Mouse (Mus musculus) midbrain, embryonic 13.5 days (tissue): ENCODE results near the gene Tbc1d12. TPM values are rescaled to one million over a fixed set of nuclear protein-coding genes. Genes with fewer than 3 reads are reported as not detected.

Experiments
- ATAC-seq: fragments of 200-750 bp; cut with Nextera tagmentation; 2 replicates; pipeline ENCODE4 v1.8.0; 2017; ENCODE audit warnings: mild to moderate bottlenecking, moderate TSS enrichment, moderate library complexity
- H3K27ac ChIP-seq: fragments of 300-500 bp; sonication (generic); 2 replicates; pipeline ENCODE4 v1.5.1; 2015; ENCODE audit warnings: inconsistent platforms, mild to moderate bottlenecking, moderate library complexity
- H3K27me3 ChIP-seq: fragments of 300-500 bp; sonication (generic); 2 replicates; pipeline ENCODE4 v1.6.1; 2015; ENCODE audit warnings: mild to moderate bottlenecking, inconsistent platforms
- H3K36me3 ChIP-seq: fragments of 300-500 bp; sonication (generic); 2 replicates; pipeline ENCODE4 v1.6.1; 2015; ENCODE audit warnings: mild to moderate bottlenecking, inconsistent platforms
- H3K4me1 ChIP-seq: fragments of 300-500 bp; sonication (generic); replicated peaks from 2 replicates; pipeline ENCODE4 v1.6.1; 2015; ENCODE audit warnings: inconsistent platforms
- H3K4me2 ChIP-seq: fragments of 300-500 bp; sonication (generic); replicated peaks from 2 replicates; pipeline ENCODE4 v1.6.1; 2015; ENCODE audit warnings: moderate library complexity, mild to moderate bottlenecking, inconsistent platforms
- H3K4me3 ChIP-seq: fragments of 300-500 bp; sonication (generic); replicated peaks from 2 replicates; pipeline ENCODE4 v1.5.1; 2015; ENCODE audit warnings: mild to moderate bottlenecking, inconsistent platforms
- H3K9ac ChIP-seq: fragments of 300-500 bp; sonication (generic); replicated peaks from 2 replicates; pipeline ENCODE4 v1.6.1; 2015; ENCODE audit warnings: mild to moderate bottlenecking, inconsistent platforms
- H3K9me3 ChIP-seq: fragments of 300-500 bp; sonication (generic); 2 replicates; pipeline ENCODE4 v1.6.1; 2016; ENCODE audit warnings: mild to moderate bottlenecking, inconsistent platforms
- WGBS: fragments of 180-500 bp; shearing (Covaris S2); methylation state at CpG from one replicate; pipeline ENCODE4 v1.1.7; 2015; 5-methylcytosine and 5-hydroxymethylcytosine counted together
- polyA plus RNA-seq: library from polyadenylated mRNA; unstranded; fragments of >200 nt; fragmentation: Nextera tagmentation; extraction: Ambion mirVana; gene quantifications from 2 replicates; pipeline ENCODE4 v1.2.1, GENCODE M21; 2015

Gene Tbc1d12
- polyA plus RNA-seq, result 4.2 and 4.8 TPM in 2 replicates

GRCm38 (mm10) chr19:38836438-38837170 lies at the start of gene Tbc1d12:
Tbc1d12 (plus strand) TSS chr19:38836579.
- Histone ChIP-seq H3K9ac (peak within 1 kb of the TSS; percentile 84), H3K4me3 (peak within 1 kb of the TSS; percentile 81), H3K4me2 (peak within 1 kb of the TSS; percentile 62), H3K27me3 (no peaks in the 10 kb centered on the region), H3K4me1 (peaks cover 13% of the 10 kb centered on the region), H3K9me3 (no peaks in the 10 kb centered on the region), H3K36me3 (no peaks in the 10 kb centered on the region; the same call in 1 of the 2 replicates), H3K27ac (peak within 1 kb of the TSS; percentile 94)
- 0% methylated on average over 70 of the region's 101 CpGs for WGBS
- ATAC-seq, result peak; percentile 95

DNA sequence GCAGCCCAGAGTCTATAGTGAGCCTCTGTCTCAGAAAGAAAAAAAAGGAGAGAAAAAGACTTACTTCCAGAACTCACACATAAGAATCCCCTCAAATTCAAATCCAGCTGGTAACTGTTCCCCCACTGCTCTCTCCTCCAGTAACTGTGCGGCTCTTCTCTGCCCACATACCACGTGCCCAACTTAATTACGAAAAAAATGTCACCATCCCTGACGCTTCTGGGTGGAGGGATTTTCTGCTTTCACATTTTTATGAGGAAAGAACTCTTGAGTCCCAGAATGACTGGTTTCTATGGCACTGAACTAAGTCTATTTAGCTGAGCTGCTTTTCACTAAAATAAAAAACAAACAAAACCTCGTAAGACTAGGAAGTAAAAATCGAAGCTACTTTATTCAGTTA lies 48.6 kb upstream of the Tbc1d12 start:
- no peak for ATAC-seq
- Histone ChIP-seq H3K9ac (no peak overlapping the region), H3K27me3 (no peaks in the 10 kb centered on the region), H3K27ac (no peak overlapping the region), H3K4me1 (no peaks in the 10 kb centered on the region), H3K9me3 (no peaks in the 10 kb centered on the region), H3K4me3 (no peak overlapping the region), H3K36me3 (peaks cover 43% of the 10 kb centered on the region), H3K4me2 (no peak overlapping the region)
- WGBS, result 94% methylated on average over 6 of the region's 6 CpGs

DNA sequence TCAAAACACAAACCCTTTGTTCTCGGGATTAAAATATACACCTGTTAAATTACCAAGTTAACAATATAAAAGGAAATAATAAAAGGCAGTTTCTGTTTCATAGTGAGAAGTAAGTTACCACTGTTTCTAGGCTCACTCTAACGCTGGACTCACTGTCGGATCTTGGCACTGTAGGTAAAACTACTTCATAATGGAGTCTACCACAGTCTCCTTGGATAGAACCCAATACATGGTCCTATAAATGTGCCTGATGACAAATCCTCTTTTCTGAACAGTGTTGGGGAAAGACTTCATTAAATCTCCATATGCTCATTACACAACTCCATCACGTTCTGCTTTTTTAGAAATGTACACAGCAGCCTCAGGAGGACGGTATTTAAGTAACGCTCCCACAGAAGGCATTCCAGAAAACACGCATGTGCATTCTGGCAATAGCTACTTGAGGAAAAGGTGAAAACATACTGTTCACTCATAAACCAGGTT lies 42.8 kb upstream of the Tbc1d12 start:
- no peaks in the 10 kb centered on the region for H3K4me1 ChIP-seq
- no peaks in the 10 kb centered on the region for H3K9me3 ChIP-seq
- no peak overlapping the region for H3K9ac ChIP-seq
- H3K27me3 ChIP-seq, result no peaks in the 10 kb centered on the region
- WGBS, result 95% methylated on average over 7 of the region's 7 CpGs
- H3K27ac ChIP-seq, result no peak overlapping the region
- no peak for ATAC-seq
- no peak overlapping the region for H3K4me3 ChIP-seq
- peaks cover 89% of the 10 kb centered on the region for H3K36me3 ChIP-seq
- H3K4me2 ChIP-seq, result no peak overlapping the region

GRCm38 (mm10) chr19:38796546-38796945 lies 39.8 kb upstream of the Tbc1d12 start:
- WGBS, result 90% methylated on average over 5 of the region's 5 CpGs
- no peaks in the 10 kb centered on the region for H3K27me3 ChIP-seq
- no peak overlapping the region for H3K27ac ChIP-seq
- no peak for ATAC-seq
- H3K9me3 ChIP-seq, result no peaks in the 10 kb centered on the region
- no peak overlapping the region for H3K4me2 ChIP-seq
- peaks cover 84% of the 10 kb centered on the region for H3K36me3 ChIP-seq
- no peaks in the 10 kb centered on the region for H3K4me1 ChIP-seq
- no peak overlapping the region for H3K4me3 ChIP-seq
- H3K9ac ChIP-seq, result no peak overlapping the region

- H3K27ac ChIP-seq, result no peak overlapping the region
- no peaks in the 10 kb centered on the region for H3K27me3 ChIP-seq
- H3K4me2 ChIP-seq, result no peak overlapping the region
- H3K4me3 ChIP-seq, result no peak overlapping the region
- H3K9me3 ChIP-seq, result no peaks in the 10 kb centered on the region
- 100% methylated on average over 1 of the region's 1 CpGs for WGBS
- peaks cover 87% of the 10 kb centered on the region for H3K36me3 ChIP-seq
- no peak for ATAC-seq
- no peak overlapping the region for H3K9ac ChIP-seq
- H3K4me1 ChIP-seq, result no peaks in the 10 kb centered on the region
Measured at GRCm38 (mm10) chr19:38798291-38798690, 38.1 kb upstream of the Tbc1d12 start.

DNA sequence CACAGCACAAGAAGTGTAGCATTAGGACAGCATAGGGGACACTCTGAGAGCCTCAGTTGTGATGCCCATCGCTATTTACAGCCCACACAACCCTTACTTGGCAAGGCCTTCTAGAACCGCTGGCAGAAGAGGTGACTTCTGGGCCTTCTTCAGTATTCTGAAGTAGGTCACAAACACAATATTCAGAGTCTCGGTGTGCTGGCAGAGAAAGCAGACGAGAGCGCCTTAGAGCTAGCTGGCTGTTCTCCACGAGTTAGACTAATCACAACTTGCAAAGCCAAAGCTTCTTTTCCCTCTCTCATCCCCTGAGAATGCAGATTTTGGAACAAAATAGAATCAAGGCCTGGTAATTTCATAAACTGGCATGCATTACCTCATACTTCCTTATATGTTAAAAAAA lies 37.6 kb upstream of the Tbc1d12 start:
- Histone ChIP-seq H3K4me1 (no peaks in the 10 kb centered on the region), H3K27ac (no peak overlapping the region), H3K4me3 (no peak overlapping the region), H3K9me3 (no peaks in the 10 kb centered on the region), H3K9ac (no peak overlapping the region), H3K4me2 (no peak overlapping the region), H3K27me3 (no peaks in the 10 kb centered on the region), H3K36me3 (peaks cover 87% of the 10 kb centered on the region)
- ATAC-seq, result no peak
- 96% methylated on average over 6 of the region's 6 CpGs for WGBS

DNA sequence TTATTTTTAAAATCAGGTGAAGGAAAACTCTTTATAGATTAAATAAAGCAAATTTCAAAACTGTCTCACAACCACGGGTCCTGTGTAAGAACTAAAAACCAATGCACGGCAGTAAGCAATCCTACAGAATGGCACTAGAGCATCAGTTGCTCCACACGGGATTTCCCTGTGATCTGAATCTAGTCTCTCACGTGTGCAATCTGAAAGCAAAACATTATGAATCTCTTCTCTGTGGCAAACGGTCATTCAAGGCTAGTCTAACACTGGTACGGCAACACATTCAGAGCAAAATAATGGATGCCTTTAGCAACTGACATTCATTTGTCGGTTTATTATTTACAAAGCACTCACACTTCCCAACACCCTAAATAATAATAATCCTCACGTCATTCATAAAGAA lies 18.2 kb upstream of the Tbc1d12 start:
- ATAC-seq, result no peak
- 48% methylated on average over 8 of the region's 8 CpGs for WGBS
- H3K4me3 ChIP-seq, result peak overlapping the region; percentile 82

GRCm38 (mm10) chr19:38818766-38819426 lies 17.5 kb upstream of the Tbc1d12 start, which contains the start of gene Noc3l:
Noc3l (minus strand) TSS chr19:38819237.
- peak within 1 kb of the TSS; percentile 85 for H3K9ac ChIP-seq
- peak within 1 kb of the TSS; percentile 82 for H3K4me3 ChIP-seq
- peak within 1 kb of the TSS; percentile 92 for H3K4me2 ChIP-seq
- no peaks in the 10 kb centered on the region for H3K9me3 ChIP-seq
- peaks cover 15% of the 10 kb centered on the region for H3K4me1 ChIP-seq
- H3K36me3 ChIP-seq, result peaks cover 23% of the 10 kb centered on the region
- under 1% methylated on average over 37 of the region's 38 CpGs for WGBS
- peak; percentile 99 for ATAC-seq
- no peaks in the 10 kb centered on the region for H3K27me3 ChIP-seq
- peak within 1 kb of the TSS; percentile 25 for H3K27ac ChIP-seq

More for the DNA sequence above, 18.2 kb upstream of the Tbc1d12 start:
- no peak overlapping the region for H3K27ac ChIP-seq
- peak overlapping the region; percentile 85 for H3K9ac ChIP-seq
- peaks cover 15% of the 10 kb centered on the region for H3K4me1 ChIP-seq
- no peaks in the 10 kb centered on the region for H3K27me3 ChIP-seq
- no peaks in the 10 kb centered on the region for H3K9me3 ChIP-seq
- H3K4me2 ChIP-seq, result peak overlapping the region; percentile 92
- H3K36me3 ChIP-seq, result peaks cover 28% of the 10 kb centered on the region

DNA sequence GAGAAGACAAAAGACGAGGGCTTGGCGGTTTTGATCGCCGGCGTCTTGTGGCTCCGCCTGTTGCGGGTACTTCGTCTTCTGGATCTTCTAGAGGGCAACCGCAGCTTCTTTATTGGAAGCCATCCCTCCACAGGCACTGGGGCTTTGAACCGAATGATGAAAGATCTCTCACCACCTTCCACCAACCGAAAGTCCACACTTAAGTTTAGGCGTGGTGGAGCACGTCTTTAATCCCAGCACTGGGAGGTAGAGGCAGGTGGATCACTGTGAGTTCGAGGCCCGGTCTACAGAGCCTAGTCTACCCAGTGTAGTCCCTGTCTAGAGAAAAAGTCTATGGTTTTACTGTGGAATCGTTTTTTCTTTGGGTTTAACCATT lies 17.0 kb upstream of the Tbc1d12 start:
- peak overlapping the region; percentile 92 for H3K4me2 ChIP-seq
- peaks cover 18% of the 10 kb centered on the region for H3K36me3 ChIP-seq
- H3K4me3 ChIP-seq, result peak overlapping the region; percentile 82
- peaks cover 15% of the 10 kb centered on the region for H3K4me1 ChIP-seq
- peak; percentile 81 for ATAC-seq
- WGBS, result 12% methylated on average over 16 of the region's 16 CpGs
- no peaks in the 10 kb centered on the region for H3K9me3 ChIP-seq
- H3K9ac ChIP-seq, result peak overlapping the region; percentile 85
- H3K27ac ChIP-seq, result peak overlapping the region; percentile 25
- H3K27me3 ChIP-seq, result no peaks in the 10 kb centered on the region

GRCm38 (mm10) chr19:38820186-38820804 lies 16.1 kb upstream of the Tbc1d12 start:
- Histone ChIP-seq H3K27me3 (no peaks in the 10 kb centered on the region), H3K36me3 (peaks cover 9% of the 10 kb centered on the region), H3K4me3 (no peak overlapping the region), H3K4me1 (peaks cover 15% of the 10 kb centered on the region), H3K4me2 (no peak overlapping the region), H3K9me3 (no peaks in the 10 kb centered on the region), H3K9ac (no peak overlapping the region), H3K27ac (no peak overlapping the region)
- no peak for ATAC-seq
- 93% methylated on average over 4 of the region's 4 CpGs for WGBS

DNA sequence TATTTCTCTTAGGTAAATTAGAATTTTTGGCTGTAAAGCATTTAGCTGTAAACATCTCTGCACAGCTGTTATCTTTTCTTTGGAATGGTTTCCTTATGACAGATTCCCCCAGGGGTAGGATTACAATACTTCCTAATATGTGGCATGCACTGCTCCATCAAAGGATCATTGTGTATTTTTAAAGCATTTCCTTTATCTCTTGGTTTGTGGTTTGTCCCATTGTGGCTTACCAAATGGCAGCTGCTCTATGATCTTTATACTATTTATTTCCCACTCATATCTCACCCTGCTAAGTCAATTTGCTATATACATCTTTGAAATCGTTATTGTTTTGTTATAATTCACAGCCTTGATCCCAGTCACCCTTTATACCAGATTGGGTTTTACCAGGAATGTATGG lies 3.2 kb upstream of the Tbc1d12 start:
- WGBS, result 75% methylated on average over 1 of the region's 1 CpGs
- H3K27me3 ChIP-seq, result no peaks in the 10 kb centered on the region
- no peak overlapping the region for H3K4me2 ChIP-seq
- no peak overlapping the region for H3K9ac ChIP-seq
- H3K4me1 ChIP-seq, result peaks cover 4% of the 10 kb centered on the region
- no peak overlapping the region for H3K4me3 ChIP-seq
- H3K27ac ChIP-seq, result no peak overlapping the region
- no peaks in the 10 kb centered on the region for H3K36me3 ChIP-seq
- no peaks in the 10 kb centered on the region for H3K9me3 ChIP-seq
- ATAC-seq, result no peak

- 28% methylated on average over 10 of the region's 10 CpGs for WGBS
- peak; percentile 2 for ATAC-seq
- H3K36me3 ChIP-seq, result no peaks in the 10 kb centered on the region
- H3K4me1 ChIP-seq, result peaks cover 13% of the 10 kb centered on the region
- peak overlapping the region; percentile 94 for H3K27ac ChIP-seq
- no peaks in the 10 kb centered on the region for H3K9me3 ChIP-seq
- H3K27me3 ChIP-seq, result no peaks in the 10 kb centered on the region
- peak overlapping the region; percentile 62 for H3K4me2 ChIP-seq
- H3K9ac ChIP-seq, result peak overlapping the region; percentile 84; the same call in 1 of the 2 replicates
- H3K4me3 ChIP-seq, result peak overlapping the region; percentile 81
Measured at GRCm38 (mm10) chr19:38836084-38836437, 318 bp upstream of the Tbc1d12 start.
